Mouse (Mus musculus): ENCODE results near the gene Ube2q1.

Ube2q1 gene
- long read RNA-seq, experiment 1, partial matches to known transcripts = 6 of 9 reads
- long read RNA-seq, experiment 1, other reads (novel, unspliced or antisense) = 1 of 9 reads
- long read RNA-seq, experiment 2, partial matches to known transcripts = 3 of 5 reads
- long read RNA-seq, experiment 2, other reads (novel, unspliced or antisense) = 2 of 5 reads

- intact Hi-C loops (cut with DNase I) = loop anchor here (5.0 to 10.0 kb wide), 4 partner anchors 41 to 302 kb away; partner anchors contain the start of gene Tpm3
These were observed at the start of gene Ube2q1 for GRCm38 (mm10) chr3:89772968-89773709. Gene Ube2q1, plus strand, starts transcription at chr3:89773616.

DNA sequence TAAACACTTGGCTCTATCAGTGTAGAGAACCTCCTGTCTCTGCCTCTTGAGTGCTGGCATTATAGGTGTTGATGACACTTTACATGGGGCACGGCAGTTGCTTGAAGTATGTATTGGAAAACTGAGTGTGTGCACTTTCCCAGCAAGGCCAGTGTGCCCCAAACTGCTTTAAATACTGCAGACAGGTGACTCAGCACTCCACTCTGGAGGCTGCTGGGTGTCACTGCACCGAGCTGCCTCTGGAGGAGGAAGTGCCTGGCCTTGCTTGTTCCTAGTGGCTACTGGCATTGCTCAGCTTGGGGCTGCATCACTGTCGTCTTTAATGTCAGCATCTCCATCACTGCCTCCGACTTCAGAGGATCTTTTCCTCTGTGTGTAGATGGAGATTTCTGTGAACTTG lies 46.4 kb upstream of the Ube2q1 start:
- intact Hi-C loops (cut with DNase I) = no loop called here

GRCm38 (mm10) chr3:89728848-89729247 lies 44.6 kb upstream of the Ube2q1 start:
- intact Hi-C loops (cut with DNase I) = no loop called here

- intact Hi-C loops (cut with DNase I) = loop anchor here (5.0 kb wide), 2 partner anchors 42 to 127 kb away; partner anchors contain the start of gene Ube2q1
These were observed 42.8 kb upstream of the Ube2q1 start for GRCm38 (mm10) chr3:89730350-89731331.

GRCm38 (mm10) chr3:89732091-89732490 lies 41.3 kb upstream of the Ube2q1 start:
- intact Hi-C loops (cut with DNase I) = loop anchor here (5.0 kb wide), 2 partner anchors 40 to 125 kb away; partner anchors contain the start of gene Ube2q1

DNA sequence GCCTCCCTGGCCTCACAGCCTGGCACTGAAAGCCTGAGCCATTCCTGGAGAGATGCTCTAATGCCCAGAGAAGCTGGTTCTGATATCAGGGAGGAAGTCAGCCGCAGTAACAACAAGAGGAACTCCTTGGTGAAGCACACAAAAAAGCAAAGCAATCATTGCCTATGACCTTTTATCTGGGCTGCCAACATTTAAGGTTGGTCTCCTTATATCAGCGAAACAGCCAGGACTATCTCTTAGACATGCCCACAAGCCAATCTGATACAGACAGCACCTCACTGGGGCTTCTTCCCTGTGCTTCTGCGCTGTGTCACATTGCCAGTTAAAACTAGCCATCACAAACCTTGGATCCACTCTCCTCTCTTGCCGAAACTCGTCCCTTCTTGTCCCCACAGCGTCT lies 34.9 kb upstream of the Ube2q1 start:
- intact Hi-C loops (cut with DNase I) = no loop called here

- intact Hi-C loops (cut with DNase I) = no loop called here
These were observed 21.1 kb upstream of the Ube2q1 start for GRCm38 (mm10) chr3:89752307-89752706.

DNA sequence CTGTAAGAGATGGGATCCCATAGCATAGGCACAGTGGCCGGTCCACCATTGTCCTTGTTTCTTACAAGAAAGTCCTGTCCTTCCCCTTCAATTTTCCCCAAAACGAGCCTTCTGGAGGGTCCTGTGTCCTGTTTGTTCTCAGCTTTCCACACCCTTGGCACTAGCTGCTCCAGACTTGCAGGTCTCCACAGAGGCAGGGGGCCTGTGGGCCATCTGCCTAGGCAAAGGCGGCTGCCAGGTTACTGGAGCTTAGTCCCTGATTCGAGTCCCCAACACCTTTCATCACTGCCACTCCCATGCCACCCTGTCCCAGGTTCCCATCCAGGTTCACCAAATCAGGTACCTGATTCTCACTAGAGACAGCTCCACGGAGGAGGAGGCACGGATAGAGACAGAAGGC lies 18.1 kb upstream of the Ube2q1 start:
- intact Hi-C loops (cut with DNase I) = no loop called here

DNA sequence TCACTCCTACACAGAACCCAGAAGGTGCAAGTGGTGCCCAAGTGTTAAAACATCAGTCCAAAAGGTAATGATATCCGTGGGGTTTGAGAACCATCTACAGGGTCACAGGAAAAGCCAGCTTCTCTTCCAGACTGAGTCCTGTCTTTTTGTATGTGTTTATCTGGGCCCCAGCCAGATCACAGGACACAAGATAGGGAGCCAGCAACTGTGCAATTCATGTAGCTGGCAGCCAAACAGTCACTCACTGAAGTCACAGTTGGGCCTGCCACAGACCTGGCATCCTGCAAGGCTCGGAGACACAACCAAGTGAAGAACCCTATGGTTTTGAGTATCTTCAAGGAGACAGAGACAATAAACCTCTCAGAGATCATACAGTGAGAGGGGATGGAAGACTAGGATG lies 15.6 kb upstream of the Ube2q1 start:
- intact Hi-C loops (cut with DNase I) = no loop called here

DNA sequence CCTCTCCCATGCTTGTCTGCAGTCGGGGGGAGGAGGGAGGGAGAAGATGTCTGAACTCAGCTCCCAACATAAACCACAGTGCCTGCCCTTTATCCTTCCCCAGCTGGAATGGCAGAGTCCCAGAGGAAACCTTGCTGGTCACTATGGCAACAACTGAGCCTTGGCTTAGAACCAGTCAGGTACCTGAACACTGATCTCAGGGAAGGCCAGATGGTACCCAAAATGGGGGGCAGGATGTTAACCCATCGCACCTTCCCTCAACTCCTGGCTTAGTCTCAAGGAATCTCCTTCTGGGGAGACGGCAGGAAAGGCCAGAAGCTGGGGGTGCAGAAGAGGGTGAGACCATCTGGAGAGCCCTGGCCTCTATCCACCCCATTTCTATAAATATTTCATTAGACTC lies 13.6 kb upstream of the Ube2q1 start:
- intact Hi-C loops (cut with DNase I) = no loop called here

DNA sequence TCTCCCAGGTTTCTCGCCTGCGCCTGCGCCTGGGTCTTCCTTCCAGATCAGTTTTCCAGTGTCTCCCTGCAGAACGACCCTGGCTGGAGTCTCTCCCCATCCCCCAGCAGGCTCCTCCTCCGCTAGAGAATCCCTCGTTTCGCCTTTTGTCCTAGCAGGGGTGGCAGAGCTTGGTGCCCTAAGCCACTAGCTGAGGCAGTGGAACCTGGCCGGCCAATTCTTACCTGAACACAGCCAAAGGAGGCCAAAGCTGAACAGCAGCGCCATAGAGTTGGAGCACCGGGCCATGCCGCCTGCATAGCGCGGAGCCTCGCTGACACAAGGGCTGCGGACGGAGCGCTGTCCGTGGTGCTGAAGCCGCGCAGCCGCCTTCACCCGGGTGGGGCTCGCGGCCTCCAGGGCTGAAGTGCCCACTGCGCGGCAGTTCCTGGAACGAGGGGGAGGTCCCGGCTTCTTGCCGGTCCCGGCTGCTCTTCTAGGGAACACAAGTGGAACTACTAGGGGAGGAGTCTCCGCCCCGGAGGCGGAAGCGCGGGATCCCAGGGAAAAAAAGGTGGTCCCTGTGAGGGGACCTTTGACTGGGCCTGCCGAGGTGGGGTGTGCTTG lies 9.2 kb upstream of the Ube2q1 start, which contains the start of gene Chrnb2:
Gene Chrnb2 (minus strand): TSS at position 514 of the 606 bp plus-strand sequence.
- intact Hi-C loops (cut with DNase I) = no loop called here

- intact Hi-C loops (cut with DNase I) = no loop called here
These were observed 3.8 kb upstream of the Ube2q1 start for GRCm38 (mm10) chr3:89769584-89769983.

GRCm38 (mm10) chr3:89770425-89771002 lies 2.9 kb upstream of the Ube2q1 start:
- intact Hi-C loops (cut with DNase I) = loop anchor here (5.0 to 10.0 kb wide), 4 partner anchors 38 to 304 kb away; partner anchors contain the start of gene Tpm3

DNA sequence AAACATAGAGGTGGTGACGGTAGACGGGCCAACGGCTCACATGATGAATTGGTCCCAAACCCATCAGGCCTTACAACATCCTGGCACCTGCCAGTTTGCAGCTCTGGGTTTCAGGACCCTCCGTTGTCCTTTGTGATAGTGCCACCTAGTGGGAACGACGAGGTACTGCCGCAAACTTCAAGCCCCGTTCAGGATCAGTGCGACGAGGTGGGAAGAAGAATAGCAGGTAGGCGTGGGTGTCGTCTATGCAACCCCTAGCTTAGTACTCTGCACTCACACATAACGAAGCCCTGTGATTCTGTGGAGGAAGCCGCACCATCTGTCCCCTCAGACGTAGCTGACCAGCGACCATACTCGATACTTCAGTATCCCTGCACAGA lies 838 bp upstream of the Ube2q1 start:
- intact Hi-C loops (cut with DNase I) = loop anchor here (5.0 to 10.0 kb wide), 4 partner anchors 40 to 302 kb away; partner anchors contain the start of gene Tpm3

DNA sequence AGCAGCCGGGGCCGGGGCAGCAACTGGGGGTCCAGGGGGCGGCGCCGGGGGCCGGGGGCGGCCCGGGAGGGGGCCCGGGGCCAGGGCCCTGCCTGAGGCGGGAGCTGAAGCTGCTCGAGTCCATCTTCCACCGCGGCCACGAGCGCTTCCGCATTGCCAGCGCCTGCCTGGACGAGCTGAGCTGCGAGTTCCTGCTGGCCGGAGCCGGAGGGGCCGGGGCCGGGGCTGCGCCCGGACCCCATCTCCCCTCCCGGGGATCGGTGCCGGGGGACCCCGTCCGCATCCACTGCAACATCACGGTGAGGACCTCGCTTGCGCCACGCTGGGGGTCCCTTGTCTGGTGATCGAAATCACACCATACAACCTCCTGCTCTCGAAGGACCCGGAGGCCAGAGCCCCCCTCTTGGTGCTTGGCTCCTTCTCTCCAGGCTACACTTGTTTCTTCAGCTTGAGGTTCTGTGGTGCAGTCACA lies 360 bp downstream of the Ube2q1 start:
- intact Hi-C loops (cut with DNase I) = loop anchor here (5.0 to 10.0 kb wide), 4 partner anchors 41 to 301 kb away; partner anchors contain the start of gene Tpm3

DNA sequence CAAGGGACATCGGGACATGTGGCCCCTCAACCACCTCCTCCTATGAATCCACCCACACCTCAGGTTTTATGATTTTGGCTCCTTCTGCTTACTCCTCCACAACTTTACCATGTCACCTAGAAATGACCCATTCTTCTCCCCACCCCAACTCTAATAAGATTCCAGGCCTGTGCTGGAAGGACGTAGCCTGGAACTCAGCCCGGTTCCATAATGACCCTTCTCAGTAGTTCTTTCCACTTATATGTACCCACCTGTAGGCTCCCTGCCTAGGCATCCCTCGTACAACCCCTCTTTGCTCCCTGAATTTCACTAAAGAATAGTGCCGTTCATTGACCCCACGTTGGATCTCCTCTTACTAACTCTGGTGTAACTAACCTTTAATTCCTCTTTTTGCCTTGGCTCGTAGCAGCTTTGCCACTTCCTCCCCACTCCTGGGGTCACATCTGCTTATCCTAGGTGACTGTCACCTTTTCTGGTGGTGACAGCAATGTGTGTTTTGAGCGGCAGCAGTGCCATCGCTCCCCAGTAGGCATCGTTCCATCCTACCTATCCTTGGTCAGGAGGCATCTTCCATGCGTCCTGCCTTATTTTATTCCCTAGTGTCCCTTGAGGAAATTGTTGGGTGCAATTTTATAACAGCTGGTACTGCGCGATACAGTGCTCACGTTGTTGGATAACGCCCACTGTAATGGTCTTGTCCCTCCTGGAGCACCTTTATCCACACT lies 982 bp downstream of the Ube2q1 start:
- intact Hi-C loops (cut with DNase I) = loop anchor here (5.0 to 10.0 kb wide), 4 partner anchors 42 to 300 kb away; partner anchors contain the start of gene Tpm3

DNA sequence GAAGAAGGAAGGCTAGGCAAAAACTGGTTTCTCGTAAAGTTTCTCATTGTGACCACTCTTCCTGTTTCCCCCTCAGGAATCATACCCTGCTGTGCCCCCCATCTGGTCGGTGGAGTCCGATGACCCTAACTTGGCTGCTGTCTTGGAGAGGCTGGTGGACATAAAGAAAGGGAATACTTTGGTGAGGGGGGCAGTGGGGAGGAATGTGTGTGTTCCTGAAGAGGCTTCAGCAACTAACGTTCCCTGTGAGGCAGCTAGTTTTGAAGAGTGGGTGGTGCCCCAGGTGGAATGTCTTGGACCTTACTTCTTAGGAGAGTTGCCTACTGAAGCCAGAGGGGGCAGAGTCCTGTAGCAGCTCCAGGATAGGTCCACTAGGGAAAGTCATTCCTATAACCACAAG lies 2.6 kb downstream of the Ube2q1 start:
- intact Hi-C loops (cut with DNase I) = loop anchor here (10.0 kb wide), 1 partner anchor 299 kb away; the partner anchor contains the start of gene Tpm3

DNA sequence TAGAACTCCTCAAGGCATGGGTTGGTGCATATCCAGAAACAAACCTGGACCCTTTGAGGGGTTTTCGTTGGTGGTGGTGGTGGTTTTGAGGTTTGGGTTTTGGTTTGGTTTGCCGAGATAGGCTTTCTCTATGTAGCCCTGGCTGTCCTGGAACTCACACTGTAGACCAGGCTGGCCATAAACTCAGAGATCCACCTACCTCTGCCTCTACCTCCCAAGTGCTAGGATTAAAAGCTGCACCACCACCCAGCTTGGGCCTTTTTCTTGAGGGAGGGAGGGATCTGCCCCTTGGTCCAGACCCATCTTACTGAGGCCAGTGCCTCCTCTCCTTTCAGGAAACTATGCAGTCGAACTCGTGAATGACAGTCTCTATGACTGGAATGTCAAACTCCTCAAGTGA lies 6.7 kb downstream of the Ube2q1 start:
- intact Hi-C loops (cut with DNase I) = no loop called here

DNA sequence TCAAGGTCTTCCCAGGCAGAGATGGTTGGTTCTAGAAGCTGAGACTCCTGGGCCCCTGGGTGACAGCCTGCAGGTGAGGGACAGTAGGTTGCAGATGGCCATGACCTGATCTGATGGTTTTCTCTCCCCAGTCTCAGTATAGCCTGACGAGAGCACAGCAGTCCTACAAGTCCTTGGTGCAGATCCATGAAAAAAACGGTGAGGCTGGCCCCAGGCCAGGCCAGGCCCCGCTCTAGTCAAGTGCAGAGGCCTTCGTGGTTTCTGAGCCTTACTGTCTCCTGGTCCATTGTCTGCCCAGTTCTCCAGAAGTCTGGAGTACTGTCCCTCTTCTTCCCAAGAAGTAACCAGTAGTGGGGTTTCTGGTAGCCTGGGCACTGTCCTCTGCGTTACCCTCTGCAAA lies 8.2 kb downstream of the Ube2q1 start:
- intact Hi-C loops (cut with DNase I) = no loop called here

Data from adrenal gland (tissue).